Mouse (Mus musculus): ENCODE measurements around the gene Ace3. TPM values are rescaled to one million over a fixed set of nuclear protein-coding genes. Genes with fewer than 3 reads are reported as not detected.
"Not testable (repeated sequence)": the region's sequence is repeated elsewhere in the genome, so short reads cannot be mapped to it uniquely, and the experiment has no call there.

Gene Ace3
- polyA plus RNA-seq, 1 experiment from 2014 or later, result not detected

- H3K9me3 ChIP-seq (ENCODE audit: low read length), result no peaks in the 10 kb centered on the region
- no peak overlapping the region for H3K9ac ChIP-seq (replicated peaks)
- H3K27me3 ChIP-seq (ENCODE audit: insufficient read depth, low read length), result peaks cover 49% of the 10 kb centered on the region
- DNase-seq (peak; percentile 78), ATAC-seq (peak; percentile 54)
- peak; percentile 84 for TF ChIP-seq CTCF (IDR thresholded peaks at IDR 0.05; ENCODE audit: low read depth)
- TF ChIP-seq EP300 (IDR thresholded peaks at IDR 0.05; ENCODE audit: low read depth), result no peak
- 0 out of 2 replicates have a peak, but pooled peaks cover 3% of the 10 kb centered on the region for H3K4me1 ChIP-seq (ENCODE audit: insufficient read depth)
- WGBS (ENCODE audit: insufficient replicate concordance), result 27% methylated on average over 10 of the region's 11 CpGs
- no peak overlapping the region for H3K4me2 ChIP-seq (ENCODE audit: low read depth, low read length)
- H3K36me3 ChIP-seq (replicated peaks; ENCODE audit: insufficient read depth, low read length), result peaks cover 6% of the 10 kb centered on the region; the same call in 1 of the 2 replicates
- H3K4me3 ChIP-seq (ENCODE audit: low read depth, low read length), result no peak overlapping the region
- H3K27ac ChIP-seq (ENCODE audit: low read depth), result no peak overlapping the region
Observed at GRCm38 (mm10) chr11:106026465-106027151, 32.1 kb downstream of the Ace3 start.

GRCm38 (mm10) chr11:106027607-106028006 lies 33.1 kb downstream of the Ace3 start:
- 87% methylated on average over 5 of the region's 5 CpGs for WGBS (ENCODE audit: insufficient replicate concordance)
- peak; percentile 17 for ATAC-seq
- H3K27me3 ChIP-seq (ENCODE audit: insufficient read depth, low read length), result peaks cover 39% of the 10 kb centered on the region
- H3K4me3 ChIP-seq (ENCODE audit: low read depth, low read length), result no peak overlapping the region
- H3K27ac ChIP-seq (ENCODE audit: low read depth), result no peak overlapping the region
- peaks cover 6% of the 10 kb centered on the region; the same call in 1 of the 2 replicates for H3K36me3 ChIP-seq (replicated peaks; ENCODE audit: insufficient read depth, low read length)
- DNase-seq, result no peak
- H3K9ac ChIP-seq (replicated peaks), result no peak overlapping the region
- TF ChIP-seq CTCF (IDR thresholded peaks at IDR 0.05; ENCODE audit: low read depth) (no peak), EP300 (IDR thresholded peaks at IDR 0.05; ENCODE audit: low read depth) (no peak)
- H3K4me1 ChIP-seq (ENCODE audit: insufficient read depth), result 0 out of 2 replicates have a peak, but pooled peaks cover 3% of the 10 kb centered on the region
- no peak overlapping the region for H3K4me2 ChIP-seq (ENCODE audit: low read depth, low read length)
- H3K9me3 ChIP-seq (ENCODE audit: low read length), result no peaks in the 10 kb centered on the region

- not testable (repeated sequence) for H3K36me3 ChIP-seq (replicated peaks; ENCODE audit: insufficient read depth, low read length); H3K27me3 ChIP-seq (ENCODE audit: insufficient read depth, low read length); H3K27ac ChIP-seq (ENCODE audit: low read depth); H3K4me1 ChIP-seq (ENCODE audit: insufficient read depth); DNase-seq; H3K9me3 ChIP-seq (ENCODE audit: low read length); H3K9ac ChIP-seq (replicated peaks); ATAC-seq
- Histone ChIP-seq H3K4me2 (ENCODE audit: low read depth, low read length) (peak overlapping the region; percentile 45), H3K4me3 (ENCODE audit: low read depth, low read length) (peak overlapping the region; percentile 42)
- 18% methylated on average over 7 of the region's 25 CpGs for WGBS (ENCODE audit: insufficient replicate concordance)
Observed at GRCm38 (mm10) chr11:106032074-106032473, 37.6 kb downstream of the Ace3 start.

GRCm38 (mm10) chr11:106033491-106033919 lies 39.0 kb downstream of the Ace3 start:
- 33% methylated on average over 11 of the region's 11 CpGs for WGBS (ENCODE audit: insufficient replicate concordance)
- peaks cover 16% of the 10 kb centered on the region; the same call in 1 of the 2 replicates for H3K4me1 ChIP-seq (ENCODE audit: insufficient read depth)
- peak overlapping the region; percentile 85 for H3K27ac ChIP-seq (ENCODE audit: low read depth)
- H3K9me3 ChIP-seq (ENCODE audit: low read length), result no peaks in the 10 kb centered on the region
- TF ChIP-seq EP300 (IDR thresholded peaks at IDR 0.05; ENCODE audit: low read depth) (no peak), CTCF (IDR thresholded peaks at IDR 0.05; ENCODE audit: low read depth) (peak; percentile 38)
- H3K4me3 ChIP-seq (ENCODE audit: low read depth, low read length), result peak overlapping the region; percentile 15
- DNase-seq, result peak; percentile 50
- no peaks in the 10 kb centered on the region for H3K27me3 ChIP-seq (ENCODE audit: insufficient read depth, low read length)
- peak; percentile 11 for ATAC-seq
- peak overlapping the region; percentile 57 for H3K4me2 ChIP-seq (ENCODE audit: low read depth, low read length)
- no peaks in the 10 kb centered on the region for H3K36me3 ChIP-seq (replicated peaks; ENCODE audit: insufficient read depth, low read length)
- H3K9ac ChIP-seq (replicated peaks), result peak overlapping the region; percentile 52; the same call in 1 of the 2 replicates

GRCm38 (mm10) chr11:106034986-106035385 lies 40.5 kb downstream of the Ace3 start:
- Histone ChIP-seq H3K36me3 (replicated peaks; ENCODE audit: insufficient read depth, low read length) (no peaks in the 10 kb centered on the region), H3K27me3 (ENCODE audit: insufficient read depth, low read length) (no peaks in the 10 kb centered on the region), H3K9me3 (ENCODE audit: low read length) (no peaks in the 10 kb centered on the region), H3K9ac (replicated peaks) (no peak overlapping the region), H3K4me3 (ENCODE audit: low read depth, low read length) (no peak overlapping the region), H3K27ac (ENCODE audit: low read depth) (no peak overlapping the region), H3K4me1 (ENCODE audit: insufficient read depth) (peaks cover 18% of the 10 kb centered on the region; the same call in 1 of the 2 replicates), H3K4me2 (ENCODE audit: low read depth, low read length) (no peak overlapping the region)
- DNase-seq (no peak), ATAC-seq (no peak)
- TF ChIP-seq EP300 (IDR thresholded peaks at IDR 0.05; ENCODE audit: low read depth), result no peak
- no peak for TF ChIP-seq CTCF (IDR thresholded peaks at IDR 0.05; ENCODE audit: low read depth)
- 66% methylated on average over 9 of the region's 9 CpGs for WGBS (ENCODE audit: insufficient replicate concordance)

- H3K27ac ChIP-seq (ENCODE audit: low read depth), result peak within 1 kb of the TSS; percentile 89
- peaks cover 18% of the 10 kb centered on the region; the same call in 1 of the 2 replicates for H3K4me1 ChIP-seq (ENCODE audit: insufficient read depth)
- peak; percentile 98 for ATAC-seq
- peak within 1 kb of the TSS; percentile 86 for H3K4me2 ChIP-seq (ENCODE audit: low read depth, low read length)
- H3K4me3 ChIP-seq (ENCODE audit: low read depth, low read length), result peak within 1 kb of the TSS; percentile 93
- H3K36me3 ChIP-seq (replicated peaks; ENCODE audit: insufficient read depth, low read length), result no peaks in the 10 kb centered on the region
- no peaks in the 10 kb centered on the region for H3K27me3 ChIP-seq (ENCODE audit: insufficient read depth, low read length)
- DNase-seq, result peak; percentile 97
- TF ChIP-seq EP300 (IDR thresholded peaks at IDR 0.05; ENCODE audit: low read depth), result peak; percentile 74
- no peak for TF ChIP-seq CTCF (IDR thresholded peaks at IDR 0.05; ENCODE audit: low read depth)
- WGBS (ENCODE audit: insufficient replicate concordance), result under 1% methylated on average over 66 of the region's 66 CpGs
- peak within 1 kb of the TSS; percentile 93 for H3K9ac ChIP-seq (replicated peaks)
- H3K9me3 ChIP-seq (ENCODE audit: low read length), result no peaks in the 10 kb centered on the region
Observed at GRCm38 (mm10) chr11:106036548-106037417, 42.3 kb downstream of the Ace3 start, which contains the start of gene Dcaf7. Gene Dcaf7, plus strand, starts transcription at chr11:106036872.

Data from liver, postnatal 0 days (tissue).